Mouse (Mus musculus): ENCODE data around the gene Dpp10.

DNA sequence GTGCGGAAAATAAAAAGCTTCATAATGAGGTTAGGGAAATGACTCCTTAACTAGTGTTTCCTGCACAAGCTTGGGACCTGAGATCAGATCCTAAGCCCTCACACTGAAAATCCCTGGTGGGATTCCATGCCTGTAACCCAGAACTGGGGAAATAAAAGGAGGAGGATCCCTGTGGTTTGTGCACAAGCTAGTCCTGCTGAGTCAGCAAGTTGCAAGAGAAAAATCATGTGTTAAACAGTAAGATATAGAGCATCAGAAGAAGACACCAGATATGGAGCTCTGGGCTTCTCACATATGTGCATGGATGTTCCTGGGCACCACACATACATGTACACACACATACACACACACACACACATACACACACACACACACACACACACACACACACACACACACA, 3.2 kb upstream of the Dpp10 start:
- TF ChIP-seq CTCF (IDR thresholded peaks at IDR 0.05; ENCODE audit: borderline replicate concordance, insufficient read depth, low read depth, low read length): no peak
- TF ChIP-seq POLR2A (IDR thresholded peaks at IDR 0.05; ENCODE audit: borderline replicate concordance, insufficient read depth, low read length): no peak
